1 mouse cellular context compared by ENCODE assay signal in the genomic region with DNA sequence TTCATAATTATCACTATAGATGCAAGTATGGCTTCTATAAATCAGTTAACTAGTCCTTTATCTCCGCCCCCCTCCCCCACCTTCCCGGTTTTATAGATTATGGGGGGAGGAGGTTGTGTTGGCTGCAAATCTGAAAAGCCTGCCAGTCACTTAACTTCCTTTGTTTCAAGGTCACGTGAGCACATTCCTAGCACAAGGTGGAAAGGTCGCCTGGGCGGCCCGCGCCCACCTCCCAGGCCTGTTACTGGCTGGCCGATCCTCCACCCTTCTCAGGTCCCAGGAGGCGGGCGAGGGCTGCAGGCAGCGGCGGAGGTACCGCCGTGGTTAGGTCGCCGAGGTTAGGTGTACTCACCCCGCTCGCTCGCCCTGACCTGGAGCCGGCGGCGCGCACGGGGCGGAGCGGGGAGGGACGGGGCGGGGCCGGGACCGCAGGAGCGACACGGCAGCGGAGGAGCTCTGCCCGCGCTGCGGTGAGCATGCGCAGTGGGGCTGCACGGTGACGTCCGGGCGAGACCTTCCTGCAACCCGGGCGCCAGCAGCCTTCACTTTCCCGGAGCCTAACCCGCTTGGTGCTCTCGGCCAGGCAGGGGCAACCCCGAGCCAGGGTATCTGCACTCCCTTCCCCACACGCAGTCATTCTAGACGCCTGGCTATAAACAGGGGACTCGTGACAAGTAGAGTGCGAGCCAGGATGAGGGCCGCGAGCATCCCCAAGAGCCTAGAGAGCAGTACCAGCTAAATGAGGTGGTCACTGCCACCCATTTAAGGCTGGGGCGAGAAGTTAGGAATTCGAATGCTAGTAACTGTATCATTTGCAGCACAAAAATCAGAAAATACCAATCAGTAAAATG.
TF ChIP-seq lines count a peak whose summit lies in the region.

A gene (minus strand): TSS at position 382 of the 851 bp plus-strand sequence.

TF ChIP-seq in CH12.LX, 34 proteins besides CTCF, POLR2A, EP300 and RAD21:
- TF ChIP-seq NRF1 (IDR thresholded peaks at IDR 0.05; ENCODE audit: low read depth, low read length), result peak; percentile 99
- TF ChIP-seq MAZ (IDR thresholded peaks at IDR 0.05; ENCODE audit: low read depth, low read length), result no peak
- TF ChIP-seq E2F4 (IDR thresholded peaks at IDR 0.05; ENCODE audit: insufficient replicate concordance, low read depth, low read length), result no peak
- peak; percentile 79 for TF ChIP-seq IRF4 (IDR thresholded peaks at IDR 0.05; ENCODE audit: low read depth, low read length)
- no peak for TF ChIP-seq JUN (IDR thresholded peaks at IDR 0.05; ENCODE audit: insufficient read depth, low read depth, low read length)
- peak; percentile 55 for TF ChIP-seq ELF1 (IDR thresholded peaks at IDR 0.05; ENCODE audit: low read depth, low read length)
- no peak for TF ChIP-seq RCOR1 (conservative IDR thresholded peaks at IDR 0.05; ENCODE audit: low read depth, low read length)
- 0 out of 2 replicates have a peak, but pooled peaks have one; percentile 21 for TF ChIP-seq ETS1 (conservative IDR thresholded peaks at IDR 0.05; ENCODE audit: low read depth, low read length)
- TF ChIP-seq PAX5 (IDR thresholded peaks at IDR 0.05; ENCODE audit: low read length), result no peak
- peak; percentile 36; the same call in 1 of the 2 replicates for TF ChIP-seq MEF2A (IDR thresholded peaks at IDR 0.05; ENCODE audit: borderline replicate concordance, low read depth, low read length)
- TF ChIP-seq NELFE (IDR thresholded peaks at IDR 0.05; ENCODE audit: low read depth, low read length), result peak; percentile 83
- no peak for TF ChIP-seq ZC3H11A (IDR thresholded peaks at IDR 0.05; ENCODE audit: low read depth, low read length)
- no peak for TF ChIP-seq MYC (IDR thresholded peaks at IDR 0.05; ENCODE audit: low read depth, low read length)
- no peak for TF ChIP-seq MXI1 (IDR thresholded peaks at IDR 0.05; ENCODE audit: low read depth, low read length)
- peak; percentile 84 for TF ChIP-seq USF2 (conservative IDR thresholded peaks at IDR 0.05; ENCODE audit: low read depth, low read length)
- peak; percentile 76; the same call in 1 of the 2 replicates for TF ChIP-seq UBTF (IDR thresholded peaks at IDR 0.05; ENCODE audit: low read depth, low read length)
- peak; percentile 96 for TF ChIP-seq BHLHE40 (IDR thresholded peaks at IDR 0.05; ENCODE audit: low read depth, low read length)
- no peak for TF ChIP-seq GABPA (IDR thresholded peaks at IDR 0.05; ENCODE audit: insufficient replicate concordance, low read depth, low read length)
- TF ChIP-seq ZMIZ1 (IDR thresholded peaks at IDR 0.05; ENCODE audit: low read depth, low read length), result peak; percentile 81
- no peak for TF ChIP-seq MAFK (IDR thresholded peaks at IDR 0.05; ENCODE audit: insufficient replicate concordance, low read length)
- TF ChIP-seq KAT2A (IDR thresholded peaks at IDR 0.05; ENCODE audit: insufficient replicate concordance, low read length), result no peak
- TF ChIP-seq HCFC1 (IDR thresholded peaks at IDR 0.05; ENCODE audit: low read depth, low read length), result no peak; the same call in 1 of the 2 replicates
- peak; percentile 52; the same call in 1 of the 2 replicates for TF ChIP-seq TBP (conservative IDR thresholded peaks at IDR 0.05; ENCODE audit: low read depth, low read length)
- peak; percentile 67; the same call in 1 of the 2 replicates for TF ChIP-seq TCF12 (IDR thresholded peaks at IDR 0.05; ENCODE audit: low read depth, low read length)
- peak; percentile 20; the same call in 1 of the 2 replicates for TF ChIP-seq SIN3A (IDR thresholded peaks at IDR 0.05; ENCODE audit: low read length)
- no peak for TF ChIP-seq JUND (conservative IDR thresholded peaks at IDR 0.05; ENCODE audit: low read depth, low read length)
- TF ChIP-seq ZKSCAN1 (IDR thresholded peaks at IDR 0.05; ENCODE audit: borderline replicate concordance, low read depth, low read length), result no peak
- TF ChIP-seq CHD1 (IDR thresholded peaks at IDR 0.05; ENCODE audit: low read depth, low read length), result no peak
- peak; percentile 80; the same call in 1 of the 2 replicates for TF ChIP-seq CHD2 (IDR thresholded peaks at IDR 0.05; ENCODE audit: low read length)
- TF ChIP-seq SMC3 (IDR thresholded peaks at IDR 0.05; ENCODE audit: low read depth, low read length), result no peak
- peak; percentile 88 for TF ChIP-seq USF1 (IDR thresholded peaks at IDR 0.05; ENCODE audit: low read depth, low read length)
- no peak for TF ChIP-seq ZNF384 (IDR thresholded peaks at IDR 0.05; ENCODE audit: low read depth, low read length)
- peak; percentile 47; the same call in 1 of the 2 replicates for TF ChIP-seq POLR2AphosphoS2 (IDR thresholded peaks at IDR 0.05; ENCODE audit: low read depth, low read length)
- 0 out of 2 replicates have a peak, but pooled peaks have one; percentile 28 for TF ChIP-seq MAX (IDR thresholded peaks at IDR 0.05; ENCODE audit: low read length)
TF ChIP-seq in CH12.LX: peak in this region for 17.
